ENCODE assay signal across 9 mouse cellular contexts in the genomic region with DNA sequence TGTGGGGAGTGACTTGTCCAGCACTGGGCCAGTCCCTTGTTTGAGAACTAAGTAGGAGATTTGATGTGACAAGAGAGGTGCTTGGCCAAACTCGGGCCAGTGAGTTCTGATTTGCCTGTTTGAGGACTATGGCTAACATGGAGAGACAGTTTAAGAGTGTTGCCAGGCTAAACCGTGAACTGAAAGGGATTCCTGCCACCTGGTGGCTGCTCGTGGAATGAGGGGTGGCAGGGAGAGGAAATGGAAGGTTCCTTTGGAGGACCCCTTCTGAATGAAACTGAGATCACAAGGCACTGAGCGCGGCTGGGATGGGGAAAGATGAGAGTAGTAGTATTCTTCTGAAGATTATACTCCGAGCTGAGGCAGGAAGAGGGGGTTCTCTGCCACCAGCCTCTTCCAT. TPM values are rescaled to one million over a fixed set of nuclear protein-coding genes. Genes with fewer than 3 reads are reported as not detected.
A peak's percentile ranks its signal among the peaks of the same experiment; 100 is the strongest.
DNase-seq lines count a peak whose midpoint lies in the region; ATAC-seq lines count a peak whose summit lies in the region.
"Had no signal": no experiment of that assay in that cellular context is flagged by ENCODE, and none has a peak within 500 bp of the region (broad histone marks: within the 10 kb centered on the region; RNA-seq: fewer than 3 reads in every experiment).

No protein-coding gene starts in this region.

- H3K9me3 ChIP-seq in midbrain, embryonic 15.5 days, result no peaks in the 10 kb centered on the region
- H3K9me3 ChIP-seq: liver, embryonic 15.5 days had no signal

- peak; percentile 57 for ATAC-seq in midbrain, embryonic 15.5 days (replicated peaks)

- WGBS in midbrain, embryonic 15.5 days, result 5% methylated on average over 6 of the region's 6 CpGs

- DNase-seq in heart, adult 8-10 months (ENCODE audit: low spot score), result peak; percentile 64
- no peak for DNase-seq in heart, adult 11 months
- DNase-seq in adrenal gland, postnatal 10 days, result peak; percentile 83
- peak; percentile 80 for DNase-seq in embryo, embryonic 11 days
- DNase-seq in heart, postnatal 4 days, result peak; percentile 88
- peak; percentile 80 to 83 for DNase-seq in left cerebral cortex, postnatal 10 days (ENCODE audit: extremely low spot score in 1 of 2, low spot score in 2 of 2)
- peak; percentile 46 for DNase-seq in telencephalon, adult 2 months (ENCODE audit: low read depth, low spot score)

- intact Hi-C loops in left cerebral cortex, postnatal 10 days (cut with DNase I), result loop anchor here (10.0 kb wide), 1 partner anchor 372 kb away; no protein-coding TSS in a partner anchor

- H3K36me3 ChIP-seq in midbrain, embryonic 15.5 days (replicated peaks), result no peaks in the 10 kb centered on the region
- H3K36me3 ChIP-seq: liver, embryonic 15.5 days had no signal

- H3K9ac ChIP-seq in midbrain, embryonic 15.5 days, result no peak overlapping the region
- H3K9ac ChIP-seq: liver, embryonic 15.5 days had no signal

- H3K4me3 ChIP-seq in midbrain, embryonic 15.5 days, result no peak overlapping the region
- H3K4me3 ChIP-seq: liver, embryonic 15.5 days had no signal

- peaks cover 19% of the 10 kb centered on the region for H3K27me3 ChIP-seq in midbrain, embryonic 15.5 days (replicated peaks)

- H3K4me1 ChIP-seq in midbrain, embryonic 15.5 days, result no peaks in the 10 kb centered on the region
- H3K4me1 ChIP-seq: liver, embryonic 15.5 days had no signal

- H3K4me2 ChIP-seq in midbrain, embryonic 15.5 days, result no peak overlapping the region
- H3K4me2 ChIP-seq: liver, embryonic 15.5 days had no signal

- H3K27ac ChIP-seq in midbrain, embryonic 15.5 days, result no peak overlapping the region
- H3K27ac ChIP-seq: liver, embryonic 15.5 days had no signal

RNA-seq across cellular contexts. Expression of gene Kcnc4, which starts 7.2 kb away (rescaled TPM):
- under 1 TPM; 0.12 to 0.40 (median 0.31) TPM for total RNA-seq in heart, adult 8-10 months (2022)
- total RNA-seq in adrenal gland, postnatal 10 days (2021), result 10 to 100 TPM in 1 of 2 experiments, 1 to 10 TPM in 1; 7.7 to 10.5 TPM
- total RNA-seq in heart, postnatal 4 days (2021), result under 1 TPM; 0.21 to 0.61 TPM
- 10 to 100 TPM; 57.3 to 58.5 TPM for total RNA-seq in left cerebral cortex, postnatal 10 days (2021)
- 8.8 and 9.1 TPM in 2 replicates for polyA plus RNA-seq in midbrain, embryonic 15.5 days (2015; fragmentation: Nextera tagmentation; extraction: Ambion mirVana)
- polyA plus RNA-seq: liver, embryonic 15.5 days had no signal

RNA-seq across cellular contexts. Expression of gene Slc6a17, which starts 51.2 kb away (rescaled TPM):
- total RNA-seq in heart, adult 8-10 months (2022), result 1 to 10 TPM; 2.4 to 7.4 (median 4.8) TPM
- total RNA-seq in adrenal gland, postnatal 10 days (2021), result 1 to 10 TPM; 2.5 to 3.7 TPM
- 1 to 10 TPM; 4.7 to 5.2 TPM for total RNA-seq in heart, postnatal 4 days (2021)
- total RNA-seq in left cerebral cortex, postnatal 10 days (2021), result 100 to 1,000 TPM; 258 to 262 TPM
- 16.6 and 19.2 TPM in 2 replicates for polyA plus RNA-seq in midbrain, embryonic 15.5 days (2015; fragmentation: Nextera tagmentation; extraction: Ambion mirVana)

Comparison
In these comparisons a context has a peak if more than half of its experiments do, and no peak if none do; other contexts are left out.
1. RNA of gene Kcnc4, which starts 7.2 kb away (total RNA-seq): 57.3 to 58.5 TPM in left cerebral cortex, postnatal 10 days and 7.7 to 10.5 TPM in adrenal gland, postnatal 10 days; 0.21 to 0.61 TPM in heart, postnatal 4 days and 0.12 to 0.40 TPM in heart, adult 8-10 months; every median in the first group is over 4 times any median in the second.
2. RNA of gene Slc6a17, which starts 51.2 kb away (total RNA-seq): 258 to 262 TPM in left cerebral cortex, postnatal 10 days; 2.4 to 7.4 TPM in heart, adult 8-10 months, 4.7 to 5.2 TPM in heart, postnatal 4 days and 2.5 to 3.7 TPM in adrenal gland, postnatal 10 days; every median in the first group is over 10 times any median in the second.